Mouse (Mus musculus): ENCODE measurements around the gene Cyp17a1.

Cyp17a1 gene

DNA sequence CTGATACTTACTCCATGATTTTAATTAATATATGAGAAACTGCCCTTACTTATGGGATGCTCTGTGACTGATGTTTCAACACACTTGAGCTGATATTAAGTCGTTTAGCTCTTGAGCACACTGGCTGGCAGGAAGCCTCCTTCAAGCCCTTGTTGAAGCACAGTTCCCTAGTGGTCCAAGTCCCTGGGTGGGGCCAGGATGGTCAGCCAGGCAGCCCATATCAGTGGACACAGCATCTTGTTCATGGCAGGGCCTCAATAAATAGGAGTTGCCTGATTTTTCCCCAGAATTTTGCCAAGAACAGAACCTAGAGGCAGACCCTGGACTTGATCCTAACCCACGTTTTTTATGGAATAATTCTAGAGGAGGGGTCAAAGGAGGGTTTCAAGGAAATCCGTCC is 25.7 kb downstream of the Cyp17a1 start:
- in situ Hi-C loops (cut with MboI; ENCODE audit: low pct_unique_long_range_greater_than_20kb in 1 of 2, low sequenced_read_pairs in 2 of 2, unreplicated experiment in 1 of 2), result no loop called here

DNA sequence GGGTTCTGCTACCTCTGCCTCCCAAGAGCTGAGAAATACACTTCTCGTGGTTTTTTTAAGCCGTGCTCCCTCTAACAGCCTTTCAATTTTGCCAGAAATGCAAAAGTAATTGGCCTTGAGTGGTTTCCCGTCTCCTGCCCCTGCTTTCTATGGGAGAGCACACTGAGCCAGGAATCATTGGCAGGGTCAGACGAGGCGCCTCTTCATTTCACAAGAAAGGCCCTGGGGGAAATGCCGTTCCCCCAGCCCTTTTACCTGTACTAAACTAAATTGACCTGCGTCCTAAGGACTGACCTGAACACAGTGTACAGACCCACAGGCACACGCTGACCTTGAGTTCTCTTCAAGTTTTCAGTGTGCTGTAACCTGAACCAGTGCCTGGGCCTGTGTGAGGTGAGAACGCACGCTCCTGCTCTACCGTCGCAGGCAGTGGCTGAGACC is 26.9 kb downstream of the Cyp17a1 start:
- in situ Hi-C loops (cut with MboI; ENCODE audit: low pct_unique_long_range_greater_than_20kb in 1 of 2, low sequenced_read_pairs in 2 of 2, unreplicated experiment in 1 of 2), result no loop called here

DNA sequence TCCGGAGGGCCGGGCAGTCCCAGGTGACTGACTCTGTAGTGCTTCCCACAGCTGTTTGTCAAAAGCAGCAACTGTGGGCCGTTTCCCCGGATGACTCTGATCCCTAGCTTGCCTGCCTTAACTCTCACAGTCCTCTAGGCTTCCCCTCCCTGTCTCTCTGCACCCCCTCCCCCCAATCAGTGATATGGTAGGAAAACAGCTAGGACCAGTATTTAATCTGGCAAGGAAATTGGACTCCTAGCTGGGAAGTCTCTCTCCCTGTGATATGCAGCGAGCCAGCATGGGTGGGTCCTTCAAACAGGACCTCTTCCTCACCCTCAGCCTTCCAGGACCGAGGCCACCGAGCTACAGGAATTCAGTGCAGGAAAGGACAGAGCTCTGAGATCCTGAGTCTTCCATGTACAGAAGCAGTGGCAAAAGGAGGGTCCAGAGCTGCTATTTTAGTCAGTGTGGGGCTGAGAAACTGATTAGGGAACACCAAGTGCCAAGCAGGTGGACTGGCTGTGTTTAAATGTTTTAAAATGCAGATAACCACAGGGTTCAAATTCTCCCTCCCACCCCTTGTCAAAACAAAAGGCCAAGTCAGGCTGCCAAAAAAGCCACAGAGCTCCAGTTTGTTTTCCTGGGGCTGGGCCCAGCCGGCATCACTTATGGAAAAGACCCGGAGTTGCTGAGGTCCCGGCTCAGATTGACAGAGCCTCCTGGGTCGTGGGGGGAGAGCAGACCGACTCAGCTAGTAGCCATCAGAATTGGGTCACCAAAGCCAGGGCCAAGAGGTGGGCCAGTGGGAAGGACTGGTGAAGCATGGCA is 28.0 kb downstream of the Cyp17a1 start:
- in situ Hi-C loops (cut with MboI; ENCODE audit: low pct_unique_long_range_greater_than_20kb in 1 of 2, low sequenced_read_pairs in 2 of 2, unreplicated experiment in 1 of 2), result no loop called here

DNA sequence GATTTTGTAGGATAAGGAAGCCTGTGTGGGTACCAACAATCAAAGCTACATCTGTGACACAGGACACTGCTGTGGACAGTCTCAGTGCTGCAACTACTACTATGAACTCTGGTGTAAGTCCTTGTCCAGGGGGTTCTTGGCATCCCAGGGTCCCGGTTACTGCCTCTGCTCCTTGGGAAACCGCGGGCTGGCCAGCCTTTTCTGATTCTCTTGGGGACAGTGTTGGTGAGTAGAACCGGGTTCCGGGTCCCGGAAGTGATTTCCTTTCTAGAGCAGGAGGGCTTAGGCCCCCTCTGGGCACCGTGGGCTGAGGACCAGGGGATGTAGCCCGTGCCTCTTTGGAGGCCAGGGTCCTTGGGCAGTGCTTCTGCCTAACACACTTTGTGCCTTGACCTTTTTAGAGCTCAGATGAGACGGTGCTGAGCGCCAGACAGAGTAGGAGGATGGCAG is 28.6 kb downstream of the Cyp17a1 start:
- in situ Hi-C loops (cut with MboI; ENCODE audit: low pct_unique_long_range_greater_than_20kb in 1 of 2, low sequenced_read_pairs in 2 of 2, unreplicated experiment in 1 of 2), result no loop called here

DNA sequence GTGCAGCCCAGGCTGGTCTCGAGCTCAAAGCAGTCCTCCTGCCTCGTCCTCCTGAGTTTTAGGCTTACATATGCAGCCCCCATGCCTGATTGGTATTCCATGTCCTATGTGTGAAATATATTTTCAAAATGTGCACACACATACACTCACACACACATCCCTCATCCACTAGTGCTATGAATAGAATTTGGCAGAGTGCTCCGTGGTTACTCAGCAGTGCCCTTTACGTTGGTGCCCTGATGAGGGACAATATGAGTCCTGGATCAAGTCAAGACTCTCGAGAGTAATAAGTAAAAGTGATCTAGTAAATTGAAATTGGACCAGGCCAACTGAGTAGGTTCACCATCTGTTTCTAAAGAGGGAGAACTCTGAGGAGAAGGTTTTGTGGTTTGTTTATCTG is 29.7 kb downstream of the Cyp17a1 start:
- in situ Hi-C loops (cut with MboI; ENCODE audit: low pct_unique_long_range_greater_than_20kb in 1 of 2, low sequenced_read_pairs in 2 of 2, unreplicated experiment in 1 of 2), result no loop called here

DNA sequence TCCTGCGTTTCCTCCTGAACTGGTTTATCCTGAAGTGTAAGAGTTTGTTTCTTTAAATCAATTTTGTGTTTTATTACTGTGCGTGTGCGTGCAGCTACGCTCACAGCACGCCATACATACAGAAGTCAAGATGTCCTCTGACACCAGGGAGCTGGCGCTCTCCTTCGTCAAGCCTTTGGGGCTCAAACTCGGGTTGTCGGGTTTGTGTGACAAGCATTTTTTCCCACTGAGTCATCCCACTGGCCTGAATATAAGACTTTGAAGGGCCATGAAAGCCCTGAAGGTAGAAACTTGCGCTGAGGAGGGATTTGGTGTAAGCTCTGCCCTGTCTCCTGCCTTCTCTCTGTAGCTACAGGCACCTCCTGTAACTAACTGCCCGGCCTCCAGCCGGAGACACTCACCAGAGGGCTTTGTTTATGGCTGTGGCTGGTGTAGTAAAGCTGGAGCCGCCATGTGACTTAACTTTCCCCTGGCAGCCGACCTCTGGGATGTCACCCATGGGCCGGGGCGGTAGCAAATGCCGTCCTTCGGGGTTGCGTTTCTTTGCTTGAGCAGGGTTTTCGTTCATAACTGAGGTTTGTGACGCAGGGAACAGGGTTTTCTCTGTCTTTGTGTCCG is 30.7 kb downstream of the Cyp17a1 start:
- in situ Hi-C loops (cut with MboI; ENCODE audit: low pct_unique_long_range_greater_than_20kb in 1 of 2, low sequenced_read_pairs in 2 of 2, unreplicated experiment in 1 of 2), result no loop called here

DNA sequence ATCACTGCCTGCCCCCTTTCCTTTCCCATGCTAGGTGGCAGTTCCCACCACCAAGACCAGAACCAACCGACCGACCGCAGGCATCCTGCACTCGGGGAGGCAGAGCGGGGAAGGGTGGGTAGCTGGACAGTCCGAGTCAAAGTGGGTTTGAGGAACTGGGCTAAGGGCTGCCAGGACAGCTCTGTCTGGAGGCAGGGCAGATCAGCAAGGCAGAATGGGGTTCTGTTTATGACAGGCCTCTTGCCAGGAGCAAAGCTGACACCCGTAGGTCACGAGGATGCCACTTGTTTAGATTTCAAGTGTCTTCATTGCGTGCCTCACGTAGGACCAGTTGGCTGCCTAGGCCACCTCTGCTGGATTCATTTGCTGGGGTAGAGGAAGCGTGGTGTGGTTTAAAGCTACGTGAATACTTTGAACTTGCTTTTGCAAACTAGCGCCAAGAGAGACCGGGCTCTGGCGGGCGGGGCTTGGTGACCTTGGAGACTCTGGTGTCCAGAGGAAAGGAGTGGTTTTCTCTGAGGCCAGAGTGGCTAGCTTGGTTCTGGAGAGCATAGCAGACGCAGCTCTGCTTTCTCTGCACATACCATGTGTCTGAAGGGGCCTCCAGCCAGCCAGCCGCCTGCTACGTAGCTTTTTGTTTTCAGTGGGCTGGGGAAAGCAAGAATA is 31.4 kb downstream of the Cyp17a1 start:
- in situ Hi-C loops (cut with MboI; ENCODE audit: low pct_unique_long_range_greater_than_20kb in 1 of 2, low sequenced_read_pairs in 2 of 2, unreplicated experiment in 1 of 2), result no loop called here

DNA sequence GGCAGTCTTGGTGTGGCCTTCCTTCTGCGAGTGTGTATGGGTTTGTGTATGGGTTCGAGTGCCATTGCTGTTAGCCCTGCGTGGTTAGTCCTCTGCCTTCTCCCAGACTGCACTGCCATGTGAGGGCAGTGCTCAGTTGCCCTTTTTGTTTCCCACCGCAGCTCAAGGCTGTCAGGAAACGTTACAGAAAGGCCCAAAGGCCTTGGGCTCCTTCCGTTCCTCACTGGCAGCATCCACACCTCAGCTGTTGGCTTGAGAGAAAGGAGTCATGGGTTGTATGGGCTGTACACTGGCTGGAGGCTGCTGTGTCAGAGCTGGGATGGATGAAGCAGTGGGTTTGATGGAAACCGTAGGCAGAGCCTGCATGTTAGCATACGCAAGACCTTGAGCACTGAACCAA is 32.2 kb downstream of the Cyp17a1 start:
- in situ Hi-C loops (cut with MboI; ENCODE audit: low pct_unique_long_range_greater_than_20kb in 1 of 2, low sequenced_read_pairs in 2 of 2, unreplicated experiment in 1 of 2), result no loop called here

DNA sequence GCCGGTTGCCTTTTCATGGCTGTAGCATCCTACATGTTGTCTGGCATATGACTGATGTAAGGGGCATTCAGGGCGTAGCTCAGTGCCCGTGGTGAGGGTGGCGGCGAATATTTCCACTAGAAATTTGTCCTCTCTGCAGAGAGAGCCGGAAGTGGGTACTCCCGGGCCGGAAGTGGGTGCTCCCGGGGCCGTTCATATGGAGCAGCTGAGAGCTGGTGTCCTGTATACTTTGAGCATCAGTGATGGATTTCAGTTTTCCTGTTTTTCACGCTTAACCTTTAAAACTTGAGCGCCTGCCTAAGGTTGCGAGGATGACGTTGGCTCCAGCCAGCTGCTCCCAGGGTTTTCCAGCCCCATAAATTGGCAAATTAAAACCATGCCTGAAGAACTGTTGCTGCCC is 33.5 kb downstream of the Cyp17a1 start:
- in situ Hi-C loops (cut with MboI; ENCODE audit: low pct_unique_long_range_greater_than_20kb in 1 of 2, low sequenced_read_pairs in 2 of 2, unreplicated experiment in 1 of 2), result no loop called here

DNA sequence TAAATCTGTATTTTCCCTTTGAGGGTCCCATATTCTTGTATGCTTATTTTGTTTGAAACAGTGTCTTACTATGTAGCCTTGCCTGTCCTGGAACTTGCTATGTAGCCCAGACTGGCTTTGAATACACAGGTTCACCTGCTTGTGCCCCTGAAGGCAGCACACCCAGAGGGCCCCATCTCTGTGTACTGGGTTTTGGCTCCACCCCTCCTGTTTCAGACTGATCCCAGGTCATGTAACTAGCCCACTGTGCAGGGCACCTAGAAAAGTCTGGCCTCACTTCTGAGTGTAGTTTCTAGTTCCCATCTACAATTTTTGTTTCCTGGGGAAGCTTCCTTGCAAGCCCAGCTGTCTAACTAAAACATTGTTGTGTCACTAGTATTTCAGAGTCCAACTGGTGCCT is 33.9 kb downstream of the Cyp17a1 start:
- in situ Hi-C loops (cut with MboI; ENCODE audit: low pct_unique_long_range_greater_than_20kb in 1 of 2, low sequenced_read_pairs in 2 of 2, unreplicated experiment in 1 of 2), result no loop called here

DNA sequence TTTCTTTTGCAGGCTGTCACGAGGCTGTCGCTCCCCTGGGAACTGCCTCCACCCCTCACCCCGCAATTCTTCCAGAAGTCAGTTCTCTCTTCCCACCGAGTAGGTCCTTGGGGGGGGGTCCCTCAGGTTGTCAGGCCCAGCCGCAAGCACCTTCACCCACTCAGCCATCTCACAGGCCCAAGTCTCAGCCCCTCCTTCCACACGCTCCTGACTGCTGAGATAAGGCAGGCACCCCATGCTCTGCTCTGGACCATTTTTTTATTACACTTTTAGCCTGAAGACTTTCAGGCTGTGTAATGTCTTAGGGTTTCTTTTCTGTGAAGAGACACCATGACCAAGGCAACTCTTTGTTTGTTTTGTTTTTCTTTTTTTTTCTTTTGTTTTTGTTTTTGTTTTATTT is 35.4 kb downstream of the Cyp17a1 start:
- in situ Hi-C loops (cut with MboI; ENCODE audit: low pct_unique_long_range_greater_than_20kb in 1 of 2, low sequenced_read_pairs in 2 of 2, unreplicated experiment in 1 of 2), result no loop called here

DNA sequence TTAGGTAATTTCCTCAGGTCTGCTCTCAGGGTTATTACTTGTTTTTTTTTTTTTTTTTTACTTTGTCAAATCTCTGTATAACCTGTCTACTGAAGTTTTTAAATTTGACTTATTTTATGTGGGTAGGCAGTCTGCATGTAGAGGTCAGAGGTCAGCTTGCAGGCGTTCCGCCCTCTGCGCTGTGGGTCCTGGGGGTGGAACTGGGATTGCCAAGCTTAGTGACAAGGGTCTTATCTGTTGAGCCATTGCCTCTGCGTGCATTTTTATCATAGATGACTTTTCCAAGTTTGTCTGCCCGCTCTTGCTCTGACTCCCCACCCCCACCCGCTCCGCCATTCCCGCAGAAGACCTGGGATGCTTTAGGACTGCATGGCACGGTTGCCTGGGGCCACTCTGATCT is 37.2 kb downstream of the Cyp17a1 start:
- in situ Hi-C loops (cut with MboI; ENCODE audit: low pct_unique_long_range_greater_than_20kb in 1 of 2, low sequenced_read_pairs in 2 of 2, unreplicated experiment in 1 of 2), result no loop called here

DNA sequence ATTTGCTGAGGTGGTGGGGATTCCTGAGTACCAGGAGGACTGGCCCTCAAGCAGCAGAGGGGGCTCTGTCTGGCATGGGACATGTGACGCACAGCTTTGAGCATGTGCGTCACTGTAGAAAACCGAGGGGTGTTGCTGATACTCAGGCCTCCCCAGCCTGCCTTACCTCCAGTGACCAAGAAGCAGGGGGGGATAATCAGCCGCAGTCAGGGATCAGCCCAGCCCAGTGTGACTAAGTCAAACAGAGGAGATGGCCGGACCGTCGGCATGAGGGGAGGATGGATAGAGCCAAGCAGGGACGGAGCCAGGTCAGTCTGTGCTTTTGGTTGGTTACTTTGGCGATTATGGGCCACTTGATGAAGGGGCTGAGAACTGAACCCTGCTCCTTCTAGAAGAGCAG is 41.3 kb downstream of the Cyp17a1 start:
- in situ Hi-C loops (cut with MboI; ENCODE audit: low pct_unique_long_range_greater_than_20kb in 1 of 2, low sequenced_read_pairs in 2 of 2, unreplicated experiment in 1 of 2), result no loop called here

DNA sequence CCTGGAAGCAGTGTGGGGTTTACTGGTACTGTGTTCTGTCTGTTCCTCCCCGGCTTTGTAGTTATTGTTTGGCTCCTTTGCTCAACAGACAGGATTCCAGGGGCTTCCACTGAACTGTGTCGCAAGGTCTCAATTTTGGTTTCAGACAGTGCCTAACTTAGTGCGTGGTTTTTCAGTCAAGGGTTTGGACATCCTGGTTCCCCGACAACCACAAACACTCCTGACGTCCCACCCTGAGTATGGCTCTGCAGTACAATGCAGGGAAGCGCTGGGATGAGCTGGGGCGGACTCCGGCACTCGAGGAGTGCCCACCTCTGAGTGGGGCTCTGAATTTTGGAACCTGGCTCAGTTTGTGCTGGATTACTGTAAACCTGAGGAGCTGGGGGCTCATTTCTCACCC is 43.2 kb downstream of the Cyp17a1 start:
- in situ Hi-C loops (cut with MboI; ENCODE audit: low pct_unique_long_range_greater_than_20kb in 1 of 2, low sequenced_read_pairs in 2 of 2, unreplicated experiment in 1 of 2), result no loop called here

DNA sequence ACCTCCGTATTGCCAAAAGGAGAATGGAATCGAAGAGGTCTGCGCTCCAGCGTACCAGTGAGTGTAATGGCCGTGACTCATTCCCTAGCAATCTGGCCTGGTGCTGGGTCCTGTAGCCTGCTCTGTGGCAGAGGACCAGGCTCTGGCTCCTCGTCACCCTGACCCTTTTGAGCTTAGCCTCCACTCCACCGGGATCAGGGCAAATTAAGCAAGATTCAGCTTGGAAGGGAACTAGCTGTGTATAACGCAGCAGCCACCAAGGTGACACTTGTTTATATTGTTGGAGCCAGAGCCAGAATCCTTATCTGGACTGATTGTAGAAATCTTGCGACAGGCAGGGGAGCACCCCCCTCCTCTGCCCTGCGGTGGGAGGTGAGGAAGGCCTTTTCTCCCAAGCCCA is 44.6 kb downstream of the Cyp17a1 start:
- in situ Hi-C loops (cut with MboI; ENCODE audit: low pct_unique_long_range_greater_than_20kb in 1 of 2, low sequenced_read_pairs in 2 of 2, unreplicated experiment in 1 of 2), result no loop called here

DNA sequence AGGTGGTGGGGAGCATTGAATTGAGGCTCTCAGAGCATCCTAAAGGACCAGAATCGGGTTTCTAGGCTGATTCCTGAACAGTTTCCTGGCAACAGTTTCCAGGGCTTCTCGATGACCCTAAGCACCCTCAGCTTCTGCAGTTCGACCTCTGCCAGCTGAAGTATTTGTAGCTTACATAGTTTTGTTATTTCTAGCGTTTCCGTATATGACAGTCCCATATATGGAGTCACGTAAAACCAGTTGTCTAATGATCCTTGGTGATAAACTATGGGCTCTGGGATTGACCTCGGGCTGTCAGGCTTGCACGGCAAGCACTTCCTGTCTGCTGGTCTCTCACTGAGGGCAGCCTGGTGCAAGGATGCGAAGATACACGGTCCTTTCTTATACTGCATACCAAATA is 47.5 kb downstream of the Cyp17a1 start:
- in situ Hi-C loops (cut with MboI; ENCODE audit: low pct_unique_long_range_greater_than_20kb in 1 of 2, low sequenced_read_pairs in 2 of 2, unreplicated experiment in 1 of 2), result no loop called here

DNA sequence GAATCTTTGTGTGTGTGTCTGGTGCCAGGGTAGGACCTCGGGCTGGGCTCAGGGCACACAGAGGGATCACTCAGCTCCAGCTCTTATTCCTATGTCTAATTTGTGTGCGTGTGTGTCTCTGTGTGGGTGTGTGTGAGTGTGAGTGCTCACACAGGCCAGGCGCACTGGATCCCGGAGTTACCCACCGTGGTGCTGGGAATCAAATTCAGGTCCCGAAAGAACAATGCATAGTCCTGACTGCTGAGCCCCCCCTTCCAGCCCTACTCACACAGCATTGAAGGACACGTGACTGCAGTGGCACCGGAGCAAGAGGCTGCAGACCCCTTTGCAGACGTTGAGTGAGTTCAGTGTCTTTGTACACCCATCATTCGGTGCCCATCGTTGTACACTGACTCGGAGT is 48.0 kb downstream of the Cyp17a1 start:
- in situ Hi-C loops (cut with MboI; ENCODE audit: low pct_unique_long_range_greater_than_20kb in 1 of 2, low sequenced_read_pairs in 2 of 2, unreplicated experiment in 1 of 2), result no loop called here

DNA sequence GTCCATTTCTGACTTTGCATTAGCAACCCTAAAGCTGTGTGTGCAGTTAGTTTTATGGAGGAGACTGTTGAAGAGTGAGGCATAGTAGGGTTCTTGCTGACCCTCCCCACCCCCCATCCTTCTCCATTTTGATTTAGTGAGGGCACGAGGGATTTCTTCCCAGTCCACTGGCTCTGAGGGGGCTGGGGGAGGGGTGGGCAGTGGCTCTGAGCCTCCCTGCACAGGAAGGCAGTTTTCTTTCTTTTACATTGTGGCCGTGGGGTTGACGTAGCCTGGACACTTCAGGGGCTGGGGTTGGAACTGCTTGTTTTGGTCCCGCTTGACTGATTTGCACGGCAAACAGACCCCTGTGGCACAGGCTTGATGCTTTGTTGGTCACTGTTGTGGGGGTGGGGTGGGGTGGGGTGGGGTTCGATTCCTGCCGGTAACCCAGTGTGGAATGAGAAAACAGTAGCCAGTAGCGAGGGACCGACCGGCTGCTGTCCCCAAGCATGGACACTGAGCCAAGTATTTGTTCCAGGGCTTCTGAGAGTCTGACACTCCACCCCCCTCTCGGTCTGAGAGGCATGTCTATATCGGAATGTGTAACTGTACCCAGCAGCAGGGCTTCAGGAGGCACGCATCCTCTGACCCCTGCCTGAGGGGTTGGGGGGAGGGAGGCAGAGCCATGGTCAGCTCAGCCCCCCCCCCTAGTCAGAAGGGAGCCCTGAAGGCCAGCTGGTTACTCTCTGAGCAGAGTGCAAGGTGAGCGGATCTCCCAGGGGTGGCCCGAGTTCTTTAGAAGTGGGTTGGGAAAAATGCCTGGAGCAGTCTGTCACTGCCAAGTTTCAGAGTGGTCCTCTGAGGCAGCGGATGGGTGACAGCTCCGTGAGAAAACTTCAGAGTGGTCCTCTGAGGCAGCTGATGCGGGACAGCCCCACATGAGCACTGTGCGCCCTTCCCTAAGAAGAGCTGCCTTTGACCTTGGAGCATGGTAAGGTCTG is 48.9 kb downstream of the Cyp17a1 start:
- in situ Hi-C loops (cut with MboI; ENCODE audit: low pct_unique_long_range_greater_than_20kb in 1 of 2, low sequenced_read_pairs in 2 of 2, unreplicated experiment in 1 of 2), result no loop called here
